Mouse (Mus musculus) frontal cortex, postnatal 14 days (tissue): ENCODE measurements around the gene Art1.

Experiments used
- DNase-seq, 2 experiments: peaks; one replicate each; pipeline ENCODE4 v3.0.0; 2022; ENCODE audit warnings: low spot score in 2 of 2

Gene Art1

GRCm38 (mm10) chr7:102101487-102101886, at the start of gene Art1:
Gene Art1 (plus strand): TSS chr7:102101743.
- DNase-seq: no peak

GRCm38 (mm10) chr7:102061353-102061752, 40.2 kb upstream of the Art1 start:
- no peak for DNase-seq

- DNase-seq: no peak
Observed at GRCm38 (mm10) chr7:102062203-102062602, 39.3 kb upstream of the Art1 start.

GRCm38 (mm10) chr7:102063891-102064290, 37.7 kb upstream of the Art1 start:
- no peak for DNase-seq

- DNase-seq: no peak
Observed at GRCm38 (mm10) chr7:102064655-102065045, 36.9 kb upstream of the Art1 start.

- peak; percentile 88 to 92 for DNase-seq
Observed at GRCm38 (mm10) chr7:102065046-102065891, 36.3 kb upstream of the Art1 start, which contains the start of the genes Rnf121, Xndc1 and Xntrpc. Gene Rnf121 (minus strand): TSS chr7:102065469. Gene Xndc1 (plus strand): TSS chr7:102065511. Gene Xntrpc (plus strand): TSS chr7:102065713.

- no peak for DNase-seq
Observed at GRCm38 (mm10) chr7:102066363-102066762, 35.2 kb upstream of the Art1 start.

GRCm38 (mm10) chr7:102076714-102077296, 24.7 kb upstream of the Art1 start:
- DNase-seq: no peak

GRCm38 (mm10) chr7:102078517-102078916, 23.0 kb upstream of the Art1 start:
- peak in 1 of 2 experiments; percentile 23 for DNase-seq

- no peak for DNase-seq
Observed at GRCm38 (mm10) chr7:102080311-102080710, 21.2 kb upstream of the Art1 start.

- no peak for DNase-seq
Observed at GRCm38 (mm10) chr7:102081784-102082183, 19.8 kb upstream of the Art1 start.

- DNase-seq: no peak
Observed at GRCm38 (mm10) chr7:102082816-102083215, 18.7 kb upstream of the Art1 start, which contains the start of gene Trpc2. Gene Trpc2 (plus strand): TSS chr7:102083116.

- DNase-seq: no peak
Observed at GRCm38 (mm10) chr7:102084041-102084696, 17.4 kb upstream of the Art1 start.

GRCm38 (mm10) chr7:102087336-102087735, 14.2 kb upstream of the Art1 start:
- DNase-seq: no peak

GRCm38 (mm10) chr7:102099760-102100661, 1.5 kb upstream of the Art1 start:
- DNase-seq: no peak

GRCm38 (mm10) chr7:102100868-102101267, 675 bp upstream of the Art1 start:
- DNase-seq: no peak

GRCm38 (mm10) chr7:102102241-102102640, 698 bp downstream of the Art1 start:
- no peak for DNase-seq

- DNase-seq: no peak
Observed at GRCm38 (mm10) chr7:102102696-102103095, 1.2 kb downstream of the Art1 start.

- no peak for DNase-seq
Observed at GRCm38 (mm10) chr7:102103555-102103954, 2.0 kb downstream of the Art1 start.

- no peak for DNase-seq
Observed at GRCm38 (mm10) chr7:102104126-102104525, 2.6 kb downstream of the Art1 start.

- no peak for DNase-seq
Observed at GRCm38 (mm10) chr7:102106700-102107141, 5.2 kb downstream of the Art1 start.
